Mouse (Mus musculus) ES-E14 (cell line): ENCODE data around the gene Krt80. TPM values are rescaled to one million over a fixed set of nuclear protein-coding genes. Genes with fewer than 3 reads are reported as not detected.

Source experiments
- DNase-seq: peaks from one replicate; pipeline ENCODE4 v3.0.0-alpha.2; 2013; ENCODE audit warnings: low read depth, low spot score
- H3K27ac ChIP-seq: 2 replicates; pipeline ENCODE4 v1.5.1; 2012; ENCODE audit warnings: low read depth, mild to moderate bottlenecking, low read length, moderate library complexity, mixed read lengths; ENCODE audit not compliant: poor library complexity, insufficient read depth, severe bottlenecking
- H3K36me3 ChIP-seq: 2 replicates; pipeline ENCODE4 v1.6.1; 2012; ENCODE audit warnings: mild to moderate bottlenecking, low read length, moderate library complexity, mixed read lengths; ENCODE audit not compliant: control insufficient read depth, poor library complexity, insufficient read depth, severe bottlenecking
- H3K4me1 ChIP-seq, 2 experiments: fragments of 150-350 bp in 1 of 2; sonication (generic) in 1 of 2; 2 replicates each; pipeline ENCODE4 v1.6.1; 2012; ENCODE audit warnings: low read length in 2 of 2, mild to moderate bottlenecking in 1 of 2, mixed read lengths in 1 of 2; ENCODE audit not compliant: control insufficient read depth in 2 of 2, insufficient read depth in 2 of 2, poor library complexity in 1 of 2
- H3K4me3 ChIP-seq, 2 experiments: fragments of 150-350 bp in 1 of 2; sonication (generic) in 1 of 2; 2 replicates each; pipeline ENCODE4 v1.5.1; 2012; ENCODE audit warnings: low read length in 2 of 2, low read depth in 1 of 2, mild to moderate bottlenecking in 1 of 2, mixed read lengths in 1 of 2; ENCODE audit not compliant: insufficient read depth in 1 of 2, poor library complexity in 1 of 2, severe bottlenecking in 1 of 2
- H3K9ac ChIP-seq: 2 replicates; pipeline ENCODE4 v1.6.1; 2012; ENCODE audit warnings: low read depth, mild to moderate bottlenecking, low read length, mixed read lengths; ENCODE audit not compliant: poor library complexity, insufficient read depth, severe bottlenecking
- H3K9me3 ChIP-seq: fragments of 150-350 bp; sonication (generic); 2 replicates; pipeline ENCODE4 v1.6.1; 2012; ENCODE audit warnings: low read depth, mild to moderate bottlenecking, low read length; ENCODE audit not compliant: control insufficient read depth, insufficient read depth
- CHD2 ChIP-seq: IDR thresholded peaks from 2 replicates; pipeline ENCODE4 v1.6.1; 2014; ENCODE audit warnings: mild to moderate bottlenecking, low read depth, low read length, inconsistent platforms
- HCFC1 ChIP-seq: IDR thresholded peaks from 2 replicates; pipeline ENCODE4 v1.6.1; 2012; ENCODE audit warnings: low read length, inconsistent platforms, borderline replicate concordance; ENCODE audit not compliant: insufficient read depth
- MAFK ChIP-seq: IDR thresholded peaks from 2 replicates; pipeline ENCODE4 v1.6.1; 2014; ENCODE audit warnings: mild to moderate bottlenecking, low read depth, low read length, inconsistent platforms; ENCODE audit not compliant: insufficient read depth
- ZC3H11A ChIP-seq: IDR thresholded peaks from 2 replicates; pipeline ENCODE4 v1.6.1; 2012; ENCODE audit warnings: low read depth, mild to moderate bottlenecking, inconsistent platforms, low read length, borderline replicate concordance
- ZNF384 ChIP-seq: IDR thresholded peaks from 2 replicates; pipeline ENCODE4 v1.6.1; 2012; ENCODE audit warnings: low read depth, low read length, inconsistent platforms
- in situ Hi-C, 2 experiments: fragments of 600-800 bp; cut with MboI; formaldehyde crosslinking; loops; one replicate each; pipeline ENCODE4 v1.15.1; 2025; ENCODE audit warnings: low sequenced_read_pairs in 2 of 2, inconsistent platforms in 1 of 2; ENCODE audit not compliant: unreplicated experiment in 2 of 2
- total RNA-seq: library from RNA; depleted of rRNA; stranded (reverse); fragments of 300-350 nt; gene quantifications from 2 replicates; pipeline ENCODE4 v1.2.3, GENCODE M21; 2012

Krt80 gene
- total RNA-seq, 1 experiment: 0.18 TPM

- no peaks in the 10 kb centered on the region for H3K36me3 ChIP-seq
- no peak overlapping the region; the same call in 1 of the 2 replicates for H3K27ac ChIP-seq
- H3K4me1 ChIP-seq: no peaks in the 10 kb centered on the region
- TF ChIP-seq ZC3H11A: no peak
- DNase-seq: no peak
- in situ Hi-C loops: no loop called here
- no peaks in the 10 kb centered on the region for H3K9me3 ChIP-seq
- no peak overlapping the region for H3K9ac ChIP-seq
- no peak overlapping the region for H3K4me3 ChIP-seq
Measured at GRCm38 (mm10) chr15:101378646-101379045, 8.7 kb upstream of the Krt80 start.

GRCm38 (mm10) chr15:101376776-101377061, 6.8 kb upstream of the Krt80 start:
- H3K9me3 ChIP-seq: no peaks in the 10 kb centered on the region
- in situ Hi-C loops: no loop called here
- TF ChIP-seq ZNF384 (no peak), MAFK (no peak), ZC3H11A (no peak), HCFC1 (no peak), CHD2 (no peak)
- no peaks in the 10 kb centered on the region for H3K36me3 ChIP-seq
- no peak for DNase-seq
- no peak overlapping the region for H3K9ac ChIP-seq
- H3K4me3 ChIP-seq: no peak overlapping the region
- no peaks in the 10 kb centered on the region for H3K4me1 ChIP-seq
- H3K27ac ChIP-seq: no peak overlapping the region

- in situ Hi-C loops: no loop called here
Measured at GRCm38 (mm10) chr15:101375956-101376775, 6.2 kb upstream of the Krt80 start.

GRCm38 (mm10) chr15:101374879-101375278, 4.9 kb upstream of the Krt80 start:
- no peaks in the 10 kb centered on the region for H3K36me3 ChIP-seq
- H3K9me3 ChIP-seq: no peaks in the 10 kb centered on the region
- no peak for DNase-seq
- TF ChIP-seq MAFK (no peak), HCFC1 (no peak), ZC3H11A (no peak), ZNF384 (no peak), CHD2 (no peak)
- no peak overlapping the region for H3K27ac ChIP-seq
- H3K9ac ChIP-seq: no peak overlapping the region
- H3K4me1 ChIP-seq: peaks cover 0 to 3% of the 10 kb centered on the region in 2 experiments; a peak in 1 of 4 replicates
- in situ Hi-C loops: no loop called here
- no peak overlapping the region for H3K4me3 ChIP-seq

More at GRCm38 (mm10) chr15:101375956-101376775, 6.2 kb upstream of the Krt80 start:
- DNase-seq: no peak
- Histone ChIP-seq H3K27ac (no peak overlapping the region), H3K36me3 (no peaks in the 10 kb centered on the region), H3K9ac (no peak overlapping the region), H3K4me1 (no peaks in the 10 kb centered on the region), H3K4me3 (no peak overlapping the region), H3K9me3 (no peaks in the 10 kb centered on the region)
- TF ChIP-seq ZNF384 (no peak), ZC3H11A (no peak), HCFC1 (no peak), MAFK (no peak), CHD2 (no peak)

GRCm38 (mm10) chr15:101373286-101373898, 3.4 kb upstream of the Krt80 start:
- in situ Hi-C loops: no loop called here

More at GRCm38 (mm10) chr15:101373286-101373898, 3.4 kb upstream of the Krt80 start:
- Histone ChIP-seq H3K4me3 (no peak overlapping the region), H3K9ac (no peak overlapping the region), H3K36me3 (no peaks in the 10 kb centered on the region), H3K9me3 (no peaks in the 10 kb centered on the region), H3K4me1 (peaks cover 0 to 10% of the 10 kb centered on the region in 2 experiments; a peak in 1 of 4 replicates), H3K27ac (no peak overlapping the region)
- no peak for DNase-seq
- TF ChIP-seq ZC3H11A: no peak
- no peak for TF ChIP-seq CHD2
- TF ChIP-seq MAFK: no peak
- no peak for TF ChIP-seq ZNF384
- no peak for TF ChIP-seq HCFC1
